Mouse (Mus musculus): ENCODE results near the gene Olfr1444.

Gene Olfr1444

GRCm38 (mm10) chr19:12856983-12857382 is at the start of gene Olfr1444:
Olfr1444 (plus strand) TSS chr19:12857283.
- DNase-seq (ENCODE audit: low read depth), result no peak

- no peak for DNase-seq (ENCODE audit: low read depth)
Measured at GRCm38 (mm10) chr19:12812644-12813364, 44.3 kb upstream of the Olfr1444 start.

- DNase-seq (ENCODE audit: low read depth), result no peak
Measured at GRCm38 (mm10) chr19:12813883-12814282, 43.2 kb upstream of the Olfr1444 start.

GRCm38 (mm10) chr19:12818507-12818906 is 38.6 kb upstream of the Olfr1444 start:
- DNase-seq (ENCODE audit: low read depth), result no peak

GRCm38 (mm10) chr19:12820383-12820782 is 36.7 kb upstream of the Olfr1444 start:
- peak; percentile 85 for DNase-seq (ENCODE audit: low read depth)

GRCm38 (mm10) chr19:12824549-12824948 is 32.5 kb upstream of the Olfr1444 start:
- peak; percentile 30 for DNase-seq (ENCODE audit: low read depth)

- no peak for DNase-seq (ENCODE audit: low read depth)
Measured at GRCm38 (mm10) chr19:12830823-12831430, 26.2 kb upstream of the Olfr1444 start.

GRCm38 (mm10) chr19:12831559-12831958 is 25.5 kb upstream of the Olfr1444 start:
- DNase-seq (ENCODE audit: low read depth), result no peak

GRCm38 (mm10) chr19:12833625-12834024 is 23.5 kb upstream of the Olfr1444 start:
- peak; percentile 84 for DNase-seq (ENCODE audit: low read depth)

- no peak for DNase-seq (ENCODE audit: low read depth)
Measured at GRCm38 (mm10) chr19:12838507-12838906, 18.6 kb upstream of the Olfr1444 start.

- no peak for DNase-seq (ENCODE audit: low read depth)
Measured at GRCm38 (mm10) chr19:12846382-12846781, 10.7 kb upstream of the Olfr1444 start, which contains the start of gene Gm5244. Gm5244 (plus strand) TSS chr19:12846682.

GRCm38 (mm10) chr19:12883555-12883954 is 26.5 kb downstream of the Olfr1444 start, which contains the start of gene Olfr1445:
Olfr1445 (plus strand) TSS chr19:12883855.
- DNase-seq (ENCODE audit: low read depth), result no peak

- no peak for DNase-seq (ENCODE audit: low read depth)
Measured at GRCm38 (mm10) chr19:12893424-12893823, 36.3 kb downstream of the Olfr1444 start, which contains the start of gene Olfr1446. Olfr1446 (minus strand) TSS chr19:12893524.

GRCm38 (mm10) chr19:12903643-12904042 is 46.6 kb downstream of the Olfr1444 start, which contains the start of gene Olfr1447:
Olfr1447 (minus strand) TSS chr19:12903743.
- no peak for DNase-seq (ENCODE audit: low read depth)
